Mouse (Mus musculus) kidney, postnatal 14 days (tissue): ENCODE results near the gene Mrps14.

Experiments used
- DNase-seq: peaks from one replicate; pipeline ENCODE4 v3.0.0; 2022; ENCODE audit warnings: mixed read lengths

Mrps14 gene

DNA sequence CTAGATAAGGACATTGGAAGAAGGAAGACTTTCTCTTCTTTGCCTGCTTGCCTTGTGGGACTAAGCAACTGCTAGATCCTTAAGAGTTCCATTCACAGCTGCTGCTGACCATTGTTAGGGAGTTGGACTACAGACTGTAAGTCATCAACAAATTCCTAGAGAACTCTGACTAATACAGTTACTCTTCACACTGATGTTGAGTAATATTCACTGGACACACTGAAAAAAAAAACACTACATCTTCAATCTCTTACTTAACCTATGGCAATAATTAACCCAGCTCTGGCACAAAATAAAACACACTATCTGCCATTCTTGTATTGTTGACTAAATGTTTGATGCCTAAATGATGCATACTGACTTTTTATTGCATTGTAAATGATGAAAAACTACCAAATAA, 32.8 kb downstream of the Mrps14 start:
- no peak for DNase-seq

DNA sequence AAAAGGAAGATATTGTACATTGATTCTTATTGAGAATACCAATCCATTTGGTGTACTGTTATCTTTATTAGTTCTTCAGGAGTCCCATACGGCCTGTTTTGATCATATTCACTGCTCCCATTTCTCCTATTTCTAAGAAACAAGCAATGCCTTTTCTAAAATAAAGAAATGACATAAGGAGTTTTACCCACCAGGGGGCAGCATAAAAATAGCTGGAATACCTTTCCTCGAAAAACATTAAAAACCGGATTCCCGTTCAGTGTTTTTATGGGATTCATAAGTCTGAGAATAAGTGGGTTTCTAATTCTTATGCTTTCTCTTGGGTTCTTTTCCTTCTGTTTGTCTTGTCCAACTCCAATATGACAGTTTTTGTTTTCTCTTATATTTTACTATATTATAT, 36.0 kb downstream of the Mrps14 start:
- peak; percentile 36 for DNase-seq

- no peak for DNase-seq
Observed at GRCm38 (mm10) chr1:160232113-160232512, 37.1 kb downstream of the Mrps14 start.

- no peak for DNase-seq
Observed at GRCm38 (mm10) chr1:160233921-160234320, 38.9 kb downstream of the Mrps14 start.

- DNase-seq, result no peak
Observed at GRCm38 (mm10) chr1:160237981-160238380, 43.0 kb downstream of the Mrps14 start.

GRCm38 (mm10) chr1:160238852-160239443, 43.9 kb downstream of the Mrps14 start:
- DNase-seq, result no peak

DNA sequence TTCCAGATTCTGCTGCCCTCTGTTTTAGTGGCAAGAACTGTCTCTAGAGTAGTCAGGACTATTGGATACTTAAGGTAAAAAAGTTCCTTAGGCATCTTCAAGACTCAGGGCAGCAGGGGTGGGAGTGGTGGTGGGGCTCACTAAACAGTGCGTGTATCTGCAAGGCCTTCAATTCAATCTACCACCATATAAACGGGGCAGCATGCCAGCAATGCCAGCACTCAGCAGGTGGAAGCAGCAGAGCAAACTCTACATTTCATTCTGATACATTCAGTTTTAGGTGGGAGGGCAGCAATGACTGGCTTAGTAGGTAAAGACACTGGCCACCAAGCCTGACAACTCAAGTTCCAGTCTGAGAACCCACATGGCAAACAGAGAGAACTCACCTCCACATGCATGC, 45.1 kb downstream of the Mrps14 start:
- DNase-seq, result no peak

DNA sequence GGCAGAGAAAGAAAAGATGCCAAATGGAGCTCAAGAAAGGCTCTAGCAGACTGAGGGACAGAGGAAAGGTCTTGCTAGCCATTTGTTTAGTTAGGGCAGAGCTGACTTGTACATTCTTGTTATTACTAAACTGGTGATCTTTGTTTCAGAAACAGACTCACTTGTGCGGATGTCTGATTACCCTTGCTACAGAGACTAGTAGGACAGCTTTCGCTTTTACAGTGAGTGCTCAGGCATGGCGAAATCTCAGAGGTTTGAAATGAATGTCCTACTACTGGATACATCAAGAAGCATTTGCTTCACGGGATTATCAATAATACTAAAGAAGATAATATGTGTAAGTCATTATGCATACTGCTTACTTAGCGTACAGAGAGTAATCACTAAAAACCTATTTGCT, 49.7 kb downstream of the Mrps14 start:
- no peak for DNase-seq

DNA sequence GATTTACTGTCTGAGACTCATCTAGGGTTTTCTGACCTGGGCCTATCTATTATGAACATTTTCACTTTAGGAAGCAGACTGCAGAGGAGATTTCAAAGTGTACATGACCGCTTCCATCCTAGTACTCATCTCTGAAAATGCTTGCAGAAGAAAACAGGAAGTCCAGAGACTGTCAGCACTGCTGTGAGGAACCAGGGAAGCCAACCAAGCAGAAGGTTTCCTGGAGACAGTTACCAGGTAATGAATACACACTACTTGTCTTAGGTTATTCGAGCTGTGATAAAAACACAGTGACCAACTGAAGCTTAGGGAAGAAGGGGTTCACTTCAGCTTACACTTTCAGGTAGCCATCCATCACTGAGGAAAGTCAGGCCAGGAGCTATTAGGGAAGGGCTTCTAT, 50.9 kb downstream of the Mrps14 start:
- no peak for DNase-seq

DNA sequence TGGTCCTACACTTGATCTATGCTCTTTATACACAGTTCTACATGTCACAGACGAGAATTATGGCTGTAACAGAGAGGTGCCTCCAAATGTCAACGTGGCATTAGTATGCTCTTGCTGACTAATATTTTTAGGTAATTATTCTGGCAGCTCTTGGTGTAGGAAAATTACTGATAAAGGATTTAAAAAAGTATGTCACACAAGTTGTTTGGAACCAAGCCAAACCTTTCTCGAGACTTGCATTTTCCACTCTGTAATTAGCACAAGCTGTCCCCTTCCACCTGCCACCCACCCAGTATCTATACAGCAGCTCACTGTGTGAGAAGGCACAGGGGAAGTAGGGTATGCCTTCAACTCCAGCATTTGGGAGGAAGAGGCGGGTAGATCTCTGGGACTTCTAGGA, 51.8 kb downstream of the Mrps14 start:
- DNase-seq, result no peak

GRCm38 (mm10) chr1:160247473-160247872, 52.5 kb downstream of the Mrps14 start:
- no peak for DNase-seq

GRCm38 (mm10) chr1:160249786-160250185, 54.8 kb downstream of the Mrps14 start:
- DNase-seq, result no peak

- DNase-seq, result no peak
Observed at GRCm38 (mm10) chr1:160250782-160251181, 55.8 kb downstream of the Mrps14 start.

GRCm38 (mm10) chr1:160251388-160252007, 56.5 kb downstream of the Mrps14 start:
- DNase-seq, result no peak
